Mouse (Mus musculus): ENCODE measurements around the gene Cfap298. TPM values are rescaled to one million over a fixed set of nuclear protein-coding genes. Genes with fewer than 3 reads are reported as not detected.
A peak's percentile ranks its signal among the peaks of the same experiment; 100 is the strongest.

The Cfap298 gene
- total RNA-seq (2021): 10 to 100 TPM; 30.6 to 31.6 TPM
- long read RNA-seq, experiment 1, transcript Cfap298-201 (7 exons, 1,430 nt): major isoform, 56 of 61 reads
- long read RNA-seq, experiment 1, partial matches to known transcripts: 3 of 61 reads
- long read RNA-seq, experiment 1, other reads (novel, unspliced or antisense): 1 of 61 reads
- long read RNA-seq, experiment 2, transcript Cfap298-201 (7 exons, 1,430 nt): major isoform, 48 of 51 reads
- long read RNA-seq, experiment 2, partial matches to known transcripts: 2 of 51 reads
- long read RNA-seq, experiment 2, other reads (novel, unspliced or antisense): 1 of 51 reads

DNA sequence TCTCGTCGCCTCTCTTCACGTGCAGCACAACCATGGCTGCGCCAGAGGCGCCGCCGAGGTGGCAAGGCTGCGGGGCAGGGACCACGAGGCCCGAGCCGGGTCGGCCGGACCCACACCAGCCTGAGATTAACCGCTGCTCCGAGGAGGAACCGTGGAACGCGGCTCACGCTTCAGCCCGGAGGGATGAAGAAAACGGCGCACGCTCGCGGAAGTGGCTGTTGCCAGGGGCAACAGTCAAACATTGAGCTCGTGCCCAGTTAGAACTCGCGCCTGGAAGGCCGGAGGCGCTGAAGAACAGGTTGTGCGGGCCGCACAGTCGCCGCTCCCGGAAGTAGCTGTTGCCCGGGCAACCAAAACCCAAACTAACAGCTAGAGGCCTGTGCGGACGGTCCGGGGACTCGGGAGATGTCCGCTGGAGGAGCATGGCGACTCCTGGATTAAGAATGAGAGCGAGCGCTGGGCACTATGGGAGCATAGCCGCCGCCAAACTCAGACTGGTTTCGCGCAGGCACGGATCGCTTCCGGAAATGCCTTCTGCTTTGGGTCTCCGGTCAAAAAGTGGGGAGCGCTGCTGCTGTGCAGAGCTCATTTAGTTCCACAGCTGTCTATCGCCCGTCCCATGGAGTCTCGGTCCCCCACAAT lies at the start of gene Cfap298:
Gene Cfap298 (minus strand): TSS at position 428 of the 642 bp plus-strand sequence.
- peak; percentile 94 for DNase-seq

DNA sequence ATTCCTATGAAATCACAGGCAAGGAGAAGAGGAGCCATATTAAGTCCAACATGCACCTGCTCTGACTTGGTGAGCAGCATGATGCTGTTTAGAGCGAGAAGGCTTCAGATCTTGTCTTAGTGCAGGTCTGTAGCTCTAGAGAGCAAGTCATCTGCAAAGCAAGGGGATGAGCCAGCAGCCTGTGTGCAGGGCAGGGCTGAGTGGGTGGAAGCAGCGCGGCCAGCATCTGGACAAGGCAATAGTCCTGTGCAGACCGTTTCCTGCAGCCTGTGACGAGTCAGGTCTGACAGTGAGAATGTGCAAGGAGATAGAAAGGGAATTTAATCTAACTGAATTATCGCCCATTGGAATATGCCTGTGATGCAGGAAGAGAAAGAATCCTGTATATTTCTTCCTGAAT lies 36.1 kb upstream of the Cfap298 start:
- no peak for DNase-seq

DNA sequence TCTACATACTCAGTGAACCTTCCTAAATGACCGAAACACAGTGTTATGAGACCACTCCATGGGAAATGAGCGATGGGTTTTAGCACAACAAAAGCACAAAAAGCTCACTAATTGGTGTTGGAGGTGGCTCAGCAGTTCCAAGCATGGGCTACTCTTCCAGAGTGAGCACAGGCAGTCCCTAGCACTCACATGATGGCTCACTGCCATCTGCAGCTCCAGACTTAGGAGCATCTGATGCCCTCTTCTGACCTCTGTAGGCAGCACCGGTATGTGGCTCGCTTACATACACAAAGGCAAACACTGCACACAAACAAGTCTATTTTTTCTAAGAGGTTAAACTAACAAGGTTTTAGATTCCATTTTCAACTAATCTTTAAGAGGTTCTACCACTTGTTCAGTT lies 31.3 kb upstream of the Cfap298 start:
- DNase-seq: no peak

DNA sequence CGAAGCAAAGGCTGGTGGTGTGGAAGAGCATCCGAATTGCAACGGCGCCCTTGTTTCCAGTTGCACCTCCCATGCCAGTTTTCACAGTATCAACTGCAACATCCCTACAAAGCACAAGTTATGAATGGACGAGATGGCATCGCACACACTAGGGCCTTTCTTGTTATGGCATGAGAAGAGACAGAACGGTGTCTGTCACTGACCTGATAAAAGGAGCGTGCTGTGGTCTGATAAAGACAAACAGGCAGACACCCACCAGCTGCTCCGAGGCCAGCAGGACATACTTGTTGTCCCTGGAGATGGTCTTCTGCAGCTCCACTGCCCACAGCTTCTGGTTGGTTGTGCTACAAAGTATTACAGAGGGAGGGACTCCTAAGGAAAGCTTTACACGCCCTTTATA lies 29.4 kb upstream of the Cfap298 start:
- DNase-seq: no peak

DNA sequence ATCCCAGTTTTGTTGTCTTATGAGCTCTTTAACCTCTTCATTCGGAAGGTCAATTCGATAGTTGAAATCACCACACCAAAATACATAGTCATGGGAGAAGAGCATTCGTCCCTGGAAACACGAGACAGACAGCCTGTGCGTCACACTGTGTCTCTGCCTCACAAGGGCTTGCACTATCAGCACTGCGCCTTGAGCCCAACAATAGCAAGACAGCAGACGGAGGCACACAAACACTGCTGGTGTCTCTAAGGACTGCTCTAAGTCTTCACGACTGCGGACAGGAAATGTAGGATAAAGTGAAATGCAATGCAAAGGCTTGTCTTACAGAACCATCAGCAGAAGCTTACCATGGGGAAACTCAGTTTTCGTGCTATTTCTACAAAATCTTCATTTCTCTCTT lies 29.0 kb upstream of the Cfap298 start:
- DNase-seq: no peak

DNA sequence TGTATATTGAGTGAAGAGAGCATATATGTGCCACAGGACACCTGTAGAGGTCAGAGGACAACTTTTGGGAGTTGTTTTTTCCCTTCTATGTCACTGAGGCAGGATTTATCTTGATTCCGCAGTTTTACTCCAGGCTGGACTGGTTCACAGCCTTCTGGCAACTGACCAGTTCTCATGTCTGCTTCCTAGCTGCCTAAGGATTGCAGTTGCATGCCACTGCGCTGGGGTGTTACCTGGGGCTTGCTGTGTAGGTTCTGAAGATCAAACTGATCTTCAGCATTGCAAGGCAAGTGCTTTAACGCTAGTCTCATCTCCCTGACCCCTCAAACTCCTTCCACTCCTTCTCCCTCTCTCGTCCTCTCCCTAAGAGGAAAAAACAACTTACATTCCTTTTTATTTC lies 28.3 kb upstream of the Cfap298 start:
- DNase-seq: no peak

DNA sequence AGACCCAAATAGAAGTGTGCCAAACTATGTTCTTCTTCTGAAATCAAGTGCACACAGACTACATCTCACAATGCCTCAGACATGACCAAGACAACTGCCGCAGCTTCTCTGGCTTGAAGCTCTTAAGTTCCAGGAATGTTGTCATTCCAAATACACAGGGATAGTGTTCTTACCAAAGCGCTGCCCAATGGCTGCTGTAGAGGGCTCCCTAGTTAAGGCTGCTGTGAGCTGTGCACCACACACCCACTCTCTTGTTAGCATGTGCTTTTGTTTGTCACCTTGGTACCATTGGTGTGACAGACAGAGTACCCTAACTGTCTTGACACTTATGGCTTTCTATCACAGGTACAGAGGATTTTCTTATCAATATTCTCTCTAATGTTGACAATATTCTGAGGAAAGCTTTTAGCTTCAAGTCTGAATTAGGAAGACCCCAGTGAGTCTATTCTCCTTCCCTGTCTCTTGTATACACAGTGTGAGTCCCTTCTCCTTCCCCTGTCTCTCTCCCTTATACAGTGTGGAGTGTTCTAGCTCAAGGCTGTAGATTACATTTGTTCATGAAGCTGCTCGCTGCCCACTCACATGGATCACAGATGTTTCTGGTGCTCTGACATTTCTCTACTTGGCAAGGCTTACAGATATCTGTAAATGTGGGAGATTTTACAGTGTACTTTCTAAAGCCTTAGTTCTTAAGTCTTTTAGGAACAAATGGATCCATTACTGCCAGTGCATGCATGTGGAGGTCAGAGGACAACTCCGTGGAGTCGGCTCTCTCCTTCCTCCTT lies 23.6 kb upstream of the Cfap298 start:
- DNase-seq: no peak

DNA sequence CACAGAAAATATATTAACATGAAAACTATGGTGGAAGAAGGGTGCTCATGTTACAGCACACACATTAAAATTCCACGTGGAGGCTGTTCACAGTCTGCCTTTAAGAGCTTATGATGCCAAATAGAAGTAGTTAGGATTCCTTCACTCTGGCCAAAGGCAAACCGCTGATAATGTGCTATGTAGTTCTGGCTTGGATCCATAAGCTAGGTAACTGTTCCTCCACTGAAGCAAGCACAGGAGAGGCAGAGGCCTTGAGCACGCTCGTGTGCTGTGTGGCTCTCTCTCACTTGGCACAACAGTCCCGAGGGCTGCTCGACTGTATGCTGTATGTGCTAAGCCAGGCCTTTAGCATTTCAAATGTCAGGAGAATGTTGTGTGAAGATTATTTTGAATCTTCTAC lies 20.6 kb upstream of the Cfap298 start:
- no peak for DNase-seq

DNA sequence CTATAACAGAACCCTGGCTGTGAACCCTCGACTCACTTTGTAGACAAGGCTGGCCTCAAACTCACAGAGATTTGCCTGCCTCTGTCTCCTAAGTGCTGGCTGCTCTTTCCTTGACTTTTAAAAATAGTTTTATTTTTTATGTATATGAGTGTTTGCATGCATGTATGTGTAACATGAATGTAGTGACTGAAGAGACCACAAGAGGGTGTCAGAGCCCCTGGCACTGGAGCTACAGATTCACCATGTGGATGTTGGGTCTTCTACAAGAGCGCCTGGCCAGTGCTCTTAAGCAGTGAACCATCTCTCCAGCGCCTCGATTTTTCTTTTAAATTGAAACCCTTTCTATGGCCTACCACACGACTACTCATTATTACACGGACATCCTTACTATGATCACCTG lies 18.9 kb upstream of the Cfap298 start:
- no peak for DNase-seq

DNA sequence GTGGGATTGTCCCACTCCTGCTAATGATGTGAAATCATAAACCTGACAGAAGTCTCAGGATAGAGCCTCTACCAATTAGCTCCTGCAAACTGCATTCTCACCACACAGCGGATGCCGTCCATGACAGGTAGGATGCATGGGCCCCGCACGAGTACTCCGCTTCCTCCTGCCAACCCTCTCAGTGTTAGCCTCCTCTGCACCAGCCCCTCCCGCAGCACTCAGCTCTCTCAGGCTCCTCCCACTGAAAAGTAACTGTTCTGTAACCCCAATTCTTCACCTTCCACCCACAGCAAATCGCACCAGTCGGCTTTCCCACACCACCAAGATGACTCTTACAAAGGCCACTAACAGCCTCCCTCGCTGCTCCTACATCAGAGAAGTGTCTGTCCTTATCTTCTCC lies 18.2 kb upstream of the Cfap298 start:
- DNase-seq: no peak

DNA sequence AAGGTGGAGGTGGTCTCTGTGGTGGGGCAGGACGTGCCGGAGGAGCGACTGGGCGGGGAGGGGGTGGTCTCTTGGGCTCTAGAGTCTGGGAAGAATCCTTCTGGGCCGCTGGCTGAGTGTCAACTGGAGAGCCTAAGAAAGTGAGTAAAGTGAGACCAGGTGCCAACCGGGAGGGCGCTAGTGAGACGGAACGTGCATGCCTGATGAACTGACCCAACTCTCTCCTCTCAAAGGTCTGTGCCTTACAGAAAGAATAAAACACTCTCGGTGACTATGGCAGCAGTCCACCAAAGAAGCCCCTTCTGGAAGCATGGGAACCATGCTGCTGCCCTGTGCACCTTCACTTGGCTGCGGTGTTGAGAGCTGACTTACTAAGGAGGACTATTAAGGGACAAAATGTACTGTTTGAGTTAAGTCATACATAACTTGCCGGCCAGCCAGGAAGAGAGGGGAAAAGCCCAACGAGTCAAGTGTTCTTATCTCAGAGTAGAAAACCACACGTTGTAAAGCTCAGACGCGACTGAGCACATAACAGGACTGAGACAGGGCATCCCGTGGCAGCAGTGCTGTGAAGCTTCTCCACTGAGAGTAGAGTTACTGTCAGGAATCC lies 15.5 kb upstream of the Cfap298 start:
- DNase-seq: no peak

DNA sequence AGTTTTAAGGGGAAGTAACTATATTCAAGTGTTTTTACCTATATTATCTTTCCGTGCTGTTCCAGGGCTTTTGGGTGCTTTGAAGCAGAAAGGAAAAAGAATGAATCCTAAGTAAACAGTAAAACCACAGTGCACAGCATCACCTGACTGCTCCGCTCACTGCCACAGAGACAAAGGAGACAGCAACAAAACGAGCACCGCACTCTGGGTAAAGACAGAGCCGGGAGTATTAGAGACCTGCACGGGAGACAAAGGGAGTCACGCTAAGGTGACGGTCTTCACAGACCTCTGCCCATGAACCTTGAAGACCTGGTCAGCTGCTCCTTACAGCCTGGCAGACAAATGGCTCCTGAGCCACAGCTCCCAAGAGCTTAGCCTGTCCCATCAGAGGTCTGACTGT lies 12.1 kb upstream of the Cfap298 start:
- no peak for DNase-seq

DNA sequence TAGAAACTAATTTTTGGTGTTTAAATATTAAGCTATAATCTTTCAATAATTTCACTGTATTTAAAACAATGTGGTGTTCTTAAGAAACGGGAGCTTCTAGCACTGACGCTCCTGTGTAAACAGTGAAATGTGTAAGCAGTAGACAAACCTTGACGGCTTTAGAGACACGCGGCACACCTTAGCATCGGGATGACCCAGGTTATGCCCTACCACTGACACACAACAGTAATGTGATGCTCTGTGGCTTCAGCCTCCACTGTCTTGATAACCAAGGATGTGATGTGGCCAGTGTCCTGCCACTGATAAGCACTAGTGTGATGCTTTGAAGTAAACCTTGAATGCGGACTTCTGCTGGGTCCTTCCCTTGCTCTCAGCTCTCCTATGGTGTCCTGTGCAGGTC lies 6.3 kb upstream of the Cfap298 start:
- no peak for DNase-seq

DNA sequence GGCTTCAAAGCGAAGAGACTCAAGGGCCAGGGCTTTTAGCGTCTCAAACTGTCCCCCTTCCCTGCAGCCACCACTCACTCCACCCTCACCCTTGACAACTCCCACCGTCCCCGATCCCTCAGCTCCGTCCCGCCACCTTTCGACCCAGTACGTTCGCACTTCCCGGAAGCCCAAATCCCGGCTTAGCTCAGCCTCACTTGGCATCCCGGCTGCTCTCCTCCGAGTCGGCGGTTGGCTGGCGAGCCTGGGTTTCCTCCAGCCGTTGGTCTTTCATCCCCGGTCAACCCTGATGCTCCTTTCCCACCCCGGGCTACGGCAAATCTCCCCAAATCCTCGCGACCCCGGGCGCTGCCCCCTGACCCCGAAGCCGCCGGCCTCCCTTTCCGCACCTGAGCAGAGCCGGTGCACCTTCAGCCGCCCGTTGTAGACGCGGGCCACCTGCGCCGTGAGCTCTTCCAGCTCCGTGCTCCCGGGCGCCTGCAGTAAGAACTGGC lies 674 bp downstream of the Cfap298 start:
- DNase-seq: peak; percentile 80

DNA sequence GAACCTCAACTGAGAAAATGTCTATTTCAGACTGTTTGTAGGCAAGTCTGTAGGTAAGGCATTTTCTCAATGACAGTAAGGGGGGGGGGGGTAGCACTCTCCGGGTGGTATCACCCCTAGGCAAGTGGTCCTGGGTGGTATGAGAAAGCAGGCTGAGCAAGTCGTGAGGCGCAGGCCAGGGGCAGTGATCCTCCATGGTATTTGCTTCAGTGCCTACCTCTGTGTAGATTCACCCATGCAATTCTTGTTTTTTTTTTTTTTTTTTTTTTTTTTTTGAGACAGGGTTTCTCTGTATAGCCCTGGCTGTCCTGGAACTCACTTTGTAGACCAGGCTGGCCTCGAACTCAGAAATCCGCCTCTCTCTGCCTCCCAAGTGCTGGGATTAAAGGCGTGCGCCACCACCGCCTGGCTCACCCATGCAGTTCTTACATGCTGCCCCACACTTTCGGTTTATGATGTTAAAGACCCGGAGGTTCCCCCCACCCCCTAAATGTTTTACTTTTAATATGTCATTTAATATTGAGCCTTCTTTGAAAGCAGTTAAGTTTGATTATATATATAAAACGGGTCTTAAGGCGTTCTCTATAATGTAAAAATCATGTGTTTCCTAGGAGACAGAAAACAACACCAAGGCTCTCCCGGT lies 1.3 kb downstream of the Cfap298 start:
- no peak for DNase-seq

DNA sequence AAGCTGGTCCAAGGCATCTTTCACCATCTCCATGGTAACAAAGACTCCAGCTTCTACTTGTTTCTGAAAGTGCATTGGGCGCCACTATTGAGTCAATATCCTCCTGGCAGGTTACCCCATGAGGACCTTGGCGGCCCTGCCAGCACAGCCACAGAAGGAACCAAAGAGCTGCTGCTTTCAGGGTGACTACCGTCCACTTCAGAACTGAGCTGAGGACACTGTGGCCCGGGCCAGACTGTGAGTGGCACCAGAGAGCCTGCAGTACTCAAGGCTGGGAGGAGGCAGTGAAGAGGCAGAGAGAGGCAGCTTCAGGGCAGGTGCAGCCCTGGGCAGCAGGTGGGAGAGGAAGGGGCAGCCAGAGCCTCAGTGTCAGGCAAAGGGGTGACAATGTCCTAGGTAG lies 7.5 kb downstream of the Cfap298 start:
- no peak for DNase-seq

DNA sequence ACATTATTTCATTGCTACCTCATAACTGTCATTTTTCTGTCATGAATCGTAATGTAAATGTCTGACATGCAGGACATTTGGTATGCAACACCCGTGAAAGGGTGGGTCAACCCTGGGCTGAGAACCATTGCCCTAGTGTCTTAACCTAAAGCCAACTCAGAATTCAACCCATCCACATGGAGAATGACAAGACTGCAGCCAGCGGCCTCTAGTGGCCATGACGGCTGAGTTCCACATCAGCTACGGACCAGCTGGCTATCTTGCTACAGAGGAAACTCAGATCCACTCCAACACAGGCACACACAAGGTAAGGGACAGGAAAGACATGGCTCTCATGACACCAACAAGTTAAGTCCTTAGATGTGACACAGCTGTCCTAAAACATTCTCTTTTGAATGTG lies 9.5 kb downstream of the Cfap298 start:
- peak; percentile 86 for DNase-seq

DNA sequence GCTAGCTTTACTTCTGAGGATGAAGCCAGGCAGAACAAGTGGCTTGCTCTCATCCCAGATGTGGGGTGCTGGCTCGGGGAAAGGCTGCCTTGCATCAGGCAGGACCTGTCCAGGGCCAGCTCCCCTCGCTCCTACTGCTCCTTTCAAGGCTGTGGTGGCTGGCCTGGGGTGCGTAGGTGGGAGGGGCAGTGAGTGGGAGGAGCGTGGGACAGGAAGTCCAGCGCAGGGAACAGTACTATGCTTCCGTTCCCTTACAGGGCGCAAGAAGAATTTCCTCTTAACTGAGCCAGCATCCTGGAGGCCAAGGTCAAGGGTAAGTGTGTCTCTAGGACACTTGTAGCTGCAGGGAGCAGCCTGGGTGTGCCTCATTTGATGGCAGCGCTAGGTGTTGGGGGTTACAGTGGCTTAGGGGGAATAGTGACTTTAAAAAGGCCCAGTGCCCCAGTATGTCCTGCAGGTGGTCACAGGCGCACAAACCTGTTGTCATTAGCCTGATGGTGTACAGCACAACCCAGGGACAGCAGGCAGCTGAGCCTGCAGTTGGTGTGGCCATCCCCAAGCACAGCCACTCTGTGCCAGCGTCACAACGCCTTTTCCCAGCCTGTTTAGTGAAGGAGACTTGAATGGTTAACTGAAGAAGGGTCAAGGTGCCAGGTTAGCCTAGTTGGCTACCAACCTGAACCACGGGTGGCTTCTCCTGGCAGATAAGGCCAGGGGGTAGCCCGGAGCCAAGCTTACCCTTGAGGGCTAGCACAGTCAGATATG lies 10.1 kb downstream of the Cfap298 start:
- peak; percentile 81 for DNase-seq

DNA sequence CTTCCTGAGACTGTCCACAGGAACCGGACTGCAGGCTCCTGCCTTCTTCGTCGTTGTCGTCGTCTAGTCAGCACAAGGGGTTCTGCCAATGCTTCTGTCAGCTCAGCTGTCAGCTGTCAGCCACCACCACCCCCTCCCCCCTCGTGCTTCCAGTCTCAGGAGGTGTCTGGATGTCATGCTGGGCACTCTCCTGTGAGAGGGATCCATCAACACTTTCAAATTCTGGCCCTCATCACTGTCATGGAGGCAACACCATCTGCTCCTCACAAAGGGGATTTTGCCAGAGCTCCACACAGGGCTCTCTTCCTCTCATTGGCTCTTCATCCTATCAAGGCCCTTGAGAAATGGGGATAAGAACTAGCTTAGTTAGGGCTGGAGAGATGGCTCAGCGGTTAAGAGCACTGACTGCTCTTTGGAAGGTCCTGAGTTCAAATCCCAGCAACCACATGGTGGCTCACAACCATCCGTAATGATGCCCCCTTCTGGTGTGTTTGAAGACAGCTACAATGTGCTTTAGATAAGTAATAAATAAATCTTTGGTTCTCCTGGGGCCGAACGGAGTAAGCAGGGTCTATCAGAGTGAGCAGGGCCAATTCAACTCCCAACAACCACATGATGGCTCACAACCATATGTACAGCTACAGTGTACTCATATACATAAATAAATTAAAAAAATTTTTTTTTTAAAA lies 13.3 kb downstream of the Cfap298 start:
- no peak for DNase-seq

DNA sequence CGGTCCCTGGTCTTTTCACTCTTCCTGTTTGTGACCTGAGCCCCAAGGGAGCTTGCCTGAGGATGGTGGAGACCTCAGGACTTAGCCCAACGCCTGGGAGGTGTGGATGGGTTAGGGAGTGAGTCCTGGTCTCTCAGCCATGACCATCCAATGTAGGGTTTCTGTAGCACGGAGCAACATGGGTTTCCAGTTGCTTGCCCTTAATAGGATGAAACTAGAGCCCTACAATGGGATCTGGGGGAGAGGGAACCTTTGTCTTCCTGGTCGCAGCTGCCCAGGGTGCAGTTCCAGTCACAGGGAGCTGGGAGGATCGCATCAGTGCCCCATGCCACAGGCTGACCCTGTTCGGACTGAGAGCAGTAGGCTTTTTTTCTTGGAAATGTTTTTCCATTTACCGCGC lies 17.8 kb downstream of the Cfap298 start:
- DNase-seq: no peak

DNA sequence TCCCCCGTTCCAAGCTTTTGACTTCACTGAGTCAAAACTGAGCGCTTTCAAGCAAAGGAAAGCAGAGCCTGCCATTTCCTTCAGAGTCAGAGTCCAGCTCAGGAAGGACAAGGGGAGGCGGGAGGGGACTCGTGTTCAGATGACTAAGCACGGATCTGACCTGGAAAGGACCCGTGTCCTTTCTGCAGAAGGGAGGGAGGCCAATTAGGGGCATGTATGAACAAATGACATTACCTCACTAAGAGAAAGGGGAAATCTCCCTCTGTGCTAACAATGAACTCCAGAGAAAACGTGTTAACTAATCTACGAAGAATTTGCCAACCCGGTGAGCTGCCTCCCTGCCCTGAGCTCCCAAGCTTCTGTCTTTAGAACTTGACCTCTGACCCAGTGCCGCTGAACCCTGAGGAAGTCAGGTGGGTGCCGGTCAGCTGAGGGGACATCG lies 18.9 kb downstream of the Cfap298 start:
- peak; percentile 67 for DNase-seq
